Mouse (Mus musculus) embryonic facial prominence, embryonic 12.5 days (tissue): ENCODE data around the gene Txn1. TPM values are rescaled to one million over a fixed set of nuclear protein-coding genes. Genes with fewer than 3 reads are reported as not detected.

Experiments used
- ATAC-seq: fragments of 200-750 bp; cut with Nextera tagmentation; 2 replicates; pipeline ENCODE4 v1.8.0; 2017; ENCODE audit not compliant: insufficient number of reproducible peaks, insufficient read depth, low FRiP score, low TSS enrichment
- H3K27ac ChIP-seq: fragments of 300-500 bp; sonication (generic); 2 replicates; pipeline ENCODE4 v1.5.1; 2016; ENCODE audit warnings: mild to moderate bottlenecking
- H3K27me3 ChIP-seq: fragments of 300-500 bp; sonication (generic); 2 replicates; pipeline ENCODE4 v1.6.1; 2016; ENCODE audit warnings: mild to moderate bottlenecking, moderate library complexity
- H3K36me3 ChIP-seq: fragments of 300-500 bp; sonication (generic); 2 replicates; pipeline ENCODE4 v1.6.1; 2016; ENCODE audit warnings: mild to moderate bottlenecking
- H3K4me1 ChIP-seq: fragments of 300-500 bp; sonication (generic); 2 replicates; pipeline ENCODE4 v1.6.1; 2016
- H3K4me2 ChIP-seq: fragments of 300-500 bp; sonication (generic); replicated peaks from 2 replicates; pipeline ENCODE4 v1.6.1; 2016; ENCODE audit warnings: mild to moderate bottlenecking, moderate library complexity
- H3K4me3 ChIP-seq: fragments of 300-500 bp; sonication (generic); 2 replicates; pipeline ENCODE4 v1.5.1; 2016; ENCODE audit warnings: mild to moderate bottlenecking
- H3K9ac ChIP-seq: fragments of 300-500 bp; sonication (generic); 2 replicates; pipeline ENCODE4 v1.6.1; 2016; ENCODE audit warnings: mild to moderate bottlenecking, moderate library complexity
- H3K9me3 ChIP-seq: fragments of 300-500 bp; sonication (generic); 2 replicates; pipeline ENCODE4 v1.6.1; 2016; ENCODE audit warnings: mild to moderate bottlenecking, moderate library complexity
- WGBS: fragments of 180-500 bp; shearing (Covaris S2); methylation state at CpG from one replicate; pipeline ENCODE4 v1.1.7; 2016; 5-methylcytosine and 5-hydroxymethylcytosine counted together
- polyA plus RNA-seq: library from polyadenylated mRNA; unstranded; fragments of >200 nt; fragmentation: Nextera tagmentation; extraction: Ambion mirVana; gene quantifications from 2 replicates; pipeline ENCODE4 v1.2.1, GENCODE M21; 2016

Txn1 gene
- polyA plus RNA-seq, 1 experiment from 2014 or later = 378 TPM

DNA sequence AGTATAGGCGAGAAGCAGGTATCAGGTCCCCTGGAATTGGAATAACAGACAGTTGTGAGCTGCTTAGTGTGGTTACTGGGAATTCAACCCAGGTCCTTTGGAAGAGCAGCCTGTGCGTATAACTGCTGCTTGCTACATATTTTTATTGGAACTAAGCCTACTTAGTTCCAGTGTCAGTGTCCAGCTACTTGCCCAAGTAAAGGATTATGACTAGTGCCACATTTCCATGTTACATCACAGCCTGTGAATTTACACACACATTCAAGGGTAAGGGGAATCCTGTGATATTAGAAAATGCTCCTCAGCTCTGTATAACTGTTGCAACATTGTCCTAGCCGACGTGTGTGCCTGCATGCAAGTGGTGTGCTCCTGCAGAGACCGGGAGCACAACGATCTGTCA, 18.9 kb downstream of the Txn1 start:
- no peaks in the 10 kb centered on the region for H3K27me3 ChIP-seq
- H3K4me3 ChIP-seq = no peak overlapping the region
- H3K9me3 ChIP-seq = no peaks in the 10 kb centered on the region
- H3K9ac ChIP-seq = no peak overlapping the region
- ATAC-seq = no peak
- no peak overlapping the region for H3K27ac ChIP-seq
- no peak overlapping the region for H3K4me2 ChIP-seq
- no peaks in the 10 kb centered on the region for H3K4me1 ChIP-seq
- no peaks in the 10 kb centered on the region for H3K36me3 ChIP-seq
- WGBS = 85% methylated on average over 6 of the region's 6 CpGs

GRCm38 (mm10) chr4:57934181-57934580, 22.0 kb downstream of the Txn1 start:
- Histone ChIP-seq H3K27me3 (no peaks in the 10 kb centered on the region), H3K4me2 (no peak overlapping the region), H3K9ac (no peak overlapping the region), H3K9me3 (no peaks in the 10 kb centered on the region), H3K27ac (no peak overlapping the region), H3K4me1 (no peaks in the 10 kb centered on the region), H3K4me3 (no peak overlapping the region), H3K36me3 (no peaks in the 10 kb centered on the region)
- 65% methylated on average over 5 of the region's 5 CpGs for WGBS
- no peak for ATAC-seq

GRCm38 (mm10) chr4:57930559-57931170, 25.5 kb downstream of the Txn1 start:
- Histone ChIP-seq H3K9ac (no peak overlapping the region), H3K4me3 (no peak overlapping the region), H3K27me3 (no peaks in the 10 kb centered on the region), H3K27ac (no peak overlapping the region), H3K9me3 (no peaks in the 10 kb centered on the region), H3K36me3 (no peaks in the 10 kb centered on the region), H3K4me1 (no peaks in the 10 kb centered on the region), H3K4me2 (no peak overlapping the region)
- no peak for ATAC-seq
- WGBS = 80% methylated on average over 5 of the region's 5 CpGs

GRCm38 (mm10) chr4:57927464-57928205, 28.6 kb downstream of the Txn1 start:
- ATAC-seq = no peak
- no peak overlapping the region for H3K27ac ChIP-seq

GRCm38 (mm10) chr4:57924556-57925071, 31.6 kb downstream of the Txn1 start:
- Histone ChIP-seq H3K27me3 (no peaks in the 10 kb centered on the region), H3K9me3 (no peaks in the 10 kb centered on the region), H3K9ac (no peak overlapping the region), H3K27ac (no peak overlapping the region), H3K4me2 (no peak overlapping the region), H3K4me1 (peaks cover 8% of the 10 kb centered on the region; the same call in 1 of the 2 replicates), H3K4me3 (no peak overlapping the region), H3K36me3 (no peaks in the 10 kb centered on the region)
- ATAC-seq = no peak
- WGBS = 78% methylated on average over 6 of the region's 6 CpGs

More at GRCm38 (mm10) chr4:57927464-57928205, 28.6 kb downstream of the Txn1 start:
- Histone ChIP-seq H3K9me3 (no peaks in the 10 kb centered on the region), H3K36me3 (no peaks in the 10 kb centered on the region), H3K27me3 (no peaks in the 10 kb centered on the region), H3K9ac (no peak overlapping the region), H3K4me3 (no peak overlapping the region), H3K4me2 (no peak overlapping the region), H3K4me1 (no peaks in the 10 kb centered on the region)
- 28% methylated on average over 3 of the region's 3 CpGs for WGBS

DNA sequence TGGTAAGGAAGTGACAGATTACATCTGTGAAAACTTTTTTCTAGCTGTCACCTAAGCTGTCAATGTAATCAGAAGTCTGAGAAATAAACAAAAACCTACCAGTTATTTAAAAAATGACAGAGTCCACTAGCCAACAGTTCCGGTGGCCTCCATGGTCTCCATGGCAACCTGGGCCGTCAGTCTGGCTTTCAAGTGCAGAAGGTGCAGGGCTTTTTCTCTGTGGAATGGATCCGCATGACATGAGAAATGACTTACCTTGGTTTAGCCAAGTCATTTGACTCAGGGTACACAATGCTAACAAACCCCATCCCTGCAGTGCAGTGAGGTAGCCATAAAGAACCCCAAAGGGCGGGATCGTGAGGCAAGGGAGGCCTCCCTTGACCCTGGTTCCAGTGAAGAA, 34.0 kb downstream of the Txn1 start:
- Histone ChIP-seq H3K9me3 (no peaks in the 10 kb centered on the region), H3K27ac (no peak overlapping the region), H3K4me3 (no peak overlapping the region), H3K27me3 (no peaks in the 10 kb centered on the region), H3K4me2 (no peak overlapping the region), H3K4me1 (peaks cover 10% of the 10 kb centered on the region; the same call in 1 of the 2 replicates), H3K9ac (no peak overlapping the region), H3K36me3 (no peaks in the 10 kb centered on the region)
- no peak for ATAC-seq
- 59% methylated on average over 5 of the region's 5 CpGs for whole genome bisulfite sequencing

DNA sequence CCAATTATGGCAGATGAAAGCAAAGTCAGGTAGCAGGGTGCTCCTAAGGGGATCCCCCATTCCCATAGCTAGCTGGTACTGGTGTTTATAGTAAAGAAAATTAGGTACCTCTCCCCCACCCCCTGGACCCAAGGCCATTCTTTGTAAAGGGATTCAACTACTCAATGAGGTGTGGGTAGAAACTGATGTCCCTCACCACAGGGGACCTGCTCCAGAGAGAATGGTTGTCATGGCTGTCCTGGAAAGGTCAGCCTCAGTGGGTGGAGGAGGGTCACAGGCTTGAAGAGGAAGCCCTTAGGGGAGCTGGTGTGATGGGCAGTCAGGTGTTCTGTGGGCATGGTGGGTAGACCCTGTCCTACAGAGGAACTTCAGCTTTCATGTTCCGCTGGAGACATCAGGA, 35.7 kb downstream of the Txn1 start:
- Histone ChIP-seq H3K27me3 (no peaks in the 10 kb centered on the region), H3K27ac (no peak overlapping the region), H3K9me3 (no peaks in the 10 kb centered on the region), H3K4me1 (peaks cover 21% of the 10 kb centered on the region), H3K4me2 (no peak overlapping the region), H3K36me3 (no peaks in the 10 kb centered on the region), H3K4me3 (no peak overlapping the region), H3K9ac (no peak overlapping the region)
- ATAC-seq = no peak
- 88% methylated on average over 1 of the region's 1 CpGs for WGBS

DNA sequence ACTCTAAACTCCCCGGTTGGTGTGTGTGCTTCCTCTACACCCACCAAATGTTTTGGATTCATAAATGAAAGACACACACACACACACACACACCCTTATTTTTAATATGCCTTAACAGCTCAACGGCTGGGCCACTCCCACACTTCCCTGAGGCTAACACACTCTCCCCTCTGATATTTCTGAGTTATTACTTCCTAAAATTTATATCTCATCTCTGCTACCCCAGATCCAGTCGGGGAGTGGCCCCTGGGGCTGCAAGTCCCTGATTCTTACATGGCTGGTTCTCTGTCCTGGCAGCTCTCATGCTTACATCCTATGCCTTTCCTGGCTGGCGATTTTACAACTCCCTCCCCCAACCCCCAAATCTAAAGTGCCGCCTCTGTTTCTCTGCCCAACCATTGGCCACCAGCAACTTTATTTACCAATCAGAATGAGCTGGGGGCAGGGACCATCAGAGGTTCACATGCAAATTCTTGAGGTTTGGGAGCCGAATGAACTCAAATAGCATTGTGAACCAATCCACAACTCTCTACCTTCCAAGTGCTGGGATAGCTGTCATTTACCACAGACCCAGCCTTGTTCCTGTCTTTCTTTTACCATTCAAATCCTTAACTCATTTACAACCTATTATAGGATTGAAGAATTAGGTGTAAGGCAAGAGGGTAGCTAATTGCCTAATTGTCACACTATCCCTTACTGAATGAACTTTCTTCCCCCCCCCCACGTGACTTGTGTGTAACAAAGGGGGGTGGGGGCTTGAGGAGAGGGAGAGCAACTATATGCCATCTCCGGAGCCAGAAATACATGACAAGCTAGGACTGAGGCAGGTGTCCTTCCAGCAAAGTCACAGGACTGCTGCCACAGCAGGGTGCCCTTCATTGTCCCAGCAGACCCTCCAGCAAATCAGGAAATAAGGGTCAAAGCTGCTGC, 36.5 kb downstream of the Txn1 start:
- Histone ChIP-seq H3K9ac (no peak overlapping the region), H3K36me3 (no peaks in the 10 kb centered on the region), H3K9me3 (no peaks in the 10 kb centered on the region), H3K4me1 (peaks cover 21% of the 10 kb centered on the region), H3K27me3 (no peaks in the 10 kb centered on the region), H3K4me3 (no peak overlapping the region), H3K4me2 (no peak overlapping the region), H3K27ac (no peak overlapping the region)
- no peak for ATAC-seq
- WGBS = 19% methylated on average over 8 of the region's 8 CpGs

GRCm38 (mm10) chr4:57916711-57917110, 39.5 kb downstream of the Txn1 start:
- Histone ChIP-seq H3K36me3 (no peaks in the 10 kb centered on the region), H3K4me1 (peaks cover 21% of the 10 kb centered on the region), H3K27ac (no peak overlapping the region), H3K9me3 (no peaks in the 10 kb centered on the region), H3K27me3 (no peaks in the 10 kb centered on the region), H3K9ac (no peak overlapping the region), H3K4me2 (peak overlapping the region; percentile 36; the same call in 1 of the 2 replicates), H3K4me3 (no peak overlapping the region)
- 73% methylated on average over 4 of the region's 4 CpGs for WGBS
- no peak for ATAC-seq

- no peaks in the 10 kb centered on the region for H3K36me3 ChIP-seq
- H3K9me3 ChIP-seq = no peaks in the 10 kb centered on the region
- H3K4me1 ChIP-seq = peaks cover 21% of the 10 kb centered on the region
- no peak within 1 kb of the TSS for H3K27ac ChIP-seq
- no peak for ATAC-seq
- no peak within 1 kb of the TSS for H3K9ac ChIP-seq
- peak within 1 kb of the TSS; percentile 36 for H3K4me2 ChIP-seq
- no peaks in the 10 kb centered on the region for H3K27me3 ChIP-seq
- H3K4me3 ChIP-seq = 0 out of 2 replicates have a peak within 1 kb of the TSS, but pooled peaks have one; percentile 6
- 21% methylated on average over 9 of the region's 9 CpGs for WGBS
Measured at GRCm38 (mm10) chr4:57916201-57916661, 40.0 kb downstream of the Txn1 start, which contains the start of gene D630039A03Rik. D630039A03Rik (minus strand) TSS chr4:57916297.

DNA sequence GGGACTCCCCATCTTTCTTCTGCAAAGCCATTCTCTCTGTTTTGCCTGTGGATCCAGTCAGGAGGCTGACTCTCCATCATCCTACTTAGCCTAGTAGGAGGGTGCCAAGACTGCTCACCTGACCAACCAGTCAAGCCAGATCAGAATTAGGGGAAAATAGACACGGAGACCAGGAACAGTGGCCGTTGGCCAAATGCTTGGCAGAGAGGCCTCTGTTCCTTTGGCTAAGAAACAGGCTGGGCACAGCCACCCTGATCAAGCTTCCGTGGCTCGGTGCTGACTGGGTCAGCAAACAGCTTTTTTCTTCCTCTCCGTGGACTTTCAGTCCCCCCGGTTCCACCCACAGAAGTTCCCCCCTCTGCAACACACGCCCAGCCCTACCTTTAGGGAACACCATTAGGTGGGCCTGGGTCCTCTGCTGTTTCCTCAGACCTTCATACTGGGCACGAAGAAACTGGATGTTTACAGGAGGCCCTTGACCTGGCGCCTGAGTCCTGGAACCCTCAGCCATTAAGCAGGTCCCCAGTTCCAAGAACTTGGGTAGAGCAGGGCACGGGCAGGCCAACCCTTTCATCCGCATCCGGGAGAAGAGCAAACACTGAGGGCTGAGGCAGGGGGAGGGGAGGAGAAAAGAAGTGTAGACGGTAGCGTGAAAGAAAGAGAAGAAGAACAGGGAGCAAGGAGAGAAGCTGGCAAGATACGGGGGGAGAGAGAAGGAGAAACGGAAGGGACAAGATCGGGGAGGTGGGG, 40.8 kb downstream of the Txn1 start:
- no peak overlapping the region for H3K9ac ChIP-seq
- H3K4me3 ChIP-seq = 0 out of 2 replicates have a peak overlapping the region, but pooled peaks have one; percentile 6
- no peaks in the 10 kb centered on the region for H3K36me3 ChIP-seq
- peak overlapping the region; percentile 36 for H3K4me2 ChIP-seq
- H3K27me3 ChIP-seq = no peaks in the 10 kb centered on the region
- H3K9me3 ChIP-seq = no peaks in the 10 kb centered on the region
- no peak for ATAC-seq
- WGBS = 41% methylated on average over 17 of the region's 17 CpGs
- no peak overlapping the region for H3K27ac ChIP-seq
- H3K4me1 ChIP-seq = peaks cover 21% of the 10 kb centered on the region
